Mouse (Mus musculus): Measurements from ENCODE around the gene Smc3. TPM values are rescaled to one million over a fixed set of nuclear protein-coding genes. Genes with fewer than 3 reads are reported as not detected.

Smc3 gene
- polyA plus RNA-seq, 1 experiment from 2014 or later: 60.2 TPM

- Histone ChIP-seq H3K36me3 (ENCODE audit: control insufficient read depth, insufficient read depth, low read length) (no peaks in the 10 kb centered on the region), H3K4me1 (ENCODE audit: control insufficient read depth, insufficient read depth, low read length) (peaks cover 8% of the 10 kb centered on the region; the same call in 1 of the 2 replicates), H3K27me3 (ENCODE audit: control insufficient read depth, insufficient read depth, low read length) (peaks cover 48% of the 10 kb centered on the region), H3K9me3 (replicated peaks; ENCODE audit: control insufficient read depth, low read length) (no peaks in the 10 kb centered on the region), H3K27ac (ENCODE audit: low read length) (no peak overlapping the region), H3K9ac (ENCODE audit: low read length) (no peak overlapping the region), H3K4me2 (ENCODE audit: low read depth, low read length) (no peak overlapping the region), H3K4me3 (replicated peaks; ENCODE audit: low read length) (no peak overlapping the region)
- no peak for ATAC-seq (ENCODE audit: insufficient read depth, low FRiP score)
- WGBS: 45% methylated on average over 9 of the region's 9 CpGs
These were observed 74.1 kb downstream of the Smc3 start for GRCm38 (mm10) chr19:53674131-53674925.

GRCm38 (mm10) chr19:53676228-53676627 lies 76.0 kb downstream of the Smc3 start:
- Histone ChIP-seq H3K9ac (ENCODE audit: low read length) (no peak overlapping the region), H3K27ac (ENCODE audit: low read length) (no peak overlapping the region), H3K27me3 (ENCODE audit: control insufficient read depth, insufficient read depth, low read length) (peaks cover 57% of the 10 kb centered on the region), H3K4me3 (replicated peaks; ENCODE audit: low read length) (peak overlapping the region; percentile 61), H3K9me3 (replicated peaks; ENCODE audit: control insufficient read depth, low read length) (no peaks in the 10 kb centered on the region), H3K4me1 (ENCODE audit: control insufficient read depth, insufficient read depth, low read length) (peaks cover 8% of the 10 kb centered on the region; the same call in 1 of the 2 replicates), H3K36me3 (ENCODE audit: control insufficient read depth, insufficient read depth, low read length) (no peaks in the 10 kb centered on the region), H3K4me2 (ENCODE audit: low read depth, low read length) (peak overlapping the region; percentile 100)
- ATAC-seq (ENCODE audit: insufficient read depth, low FRiP score): no peak; the same call in 1 of the 2 replicates
- 1% methylated on average over 26 of the region's 26 CpGs for WGBS

GRCm38 (mm10) chr19:53676718-53677634 lies 76.8 kb downstream of the Smc3 start, which contains the start of gene Rbm20:
TSS of gene Rbm20 (plus strand) at chr19:53677306.
- H3K9ac ChIP-seq (ENCODE audit: low read length): peak within 1 kb of the TSS; percentile 70
- no peaks in the 10 kb centered on the region for H3K36me3 ChIP-seq (ENCODE audit: control insufficient read depth, insufficient read depth, low read length)
- peaks cover 8% of the 10 kb centered on the region; the same call in 1 of the 2 replicates for H3K4me1 ChIP-seq (ENCODE audit: control insufficient read depth, insufficient read depth, low read length)
- under 1% methylated on average over 74 of the region's 82 CpGs for WGBS
- H3K27me3 ChIP-seq (ENCODE audit: control insufficient read depth, insufficient read depth, low read length): peaks cover 57% of the 10 kb centered on the region
- H3K4me3 ChIP-seq (replicated peaks; ENCODE audit: low read length): peak within 1 kb of the TSS; percentile 61
- peak within 1 kb of the TSS; percentile 100 for H3K4me2 ChIP-seq (ENCODE audit: low read depth, low read length)
- no peaks in the 10 kb centered on the region for H3K9me3 ChIP-seq (replicated peaks; ENCODE audit: control insufficient read depth, low read length)
- no peak within 1 kb of the TSS for H3K27ac ChIP-seq (ENCODE audit: low read length)
- peak; percentile 66 for ATAC-seq (ENCODE audit: insufficient read depth, low FRiP score)

GRCm38 (mm10) chr19:53679194-53679593 lies 79.0 kb downstream of the Smc3 start:
- H3K9me3 ChIP-seq (replicated peaks; ENCODE audit: control insufficient read depth, low read length): no peaks in the 10 kb centered on the region
- no peak overlapping the region for H3K9ac ChIP-seq (ENCODE audit: low read length)
- H3K4me1 ChIP-seq (ENCODE audit: control insufficient read depth, insufficient read depth, low read length): peaks cover 8% of the 10 kb centered on the region; the same call in 1 of the 2 replicates
- H3K27me3 ChIP-seq (ENCODE audit: control insufficient read depth, insufficient read depth, low read length): peaks cover 45% of the 10 kb centered on the region
- WGBS: 96% methylated on average over 9 of the region's 9 CpGs
- H3K4me2 ChIP-seq (ENCODE audit: low read depth, low read length): no peak overlapping the region
- H3K36me3 ChIP-seq (ENCODE audit: control insufficient read depth, insufficient read depth, low read length): no peaks in the 10 kb centered on the region
- no peak overlapping the region for H3K4me3 ChIP-seq (replicated peaks; ENCODE audit: low read length)
- ATAC-seq (ENCODE audit: insufficient read depth, low FRiP score): no peak
- no peak overlapping the region for H3K27ac ChIP-seq (ENCODE audit: low read length)

GRCm38 (mm10) chr19:53679981-53680380 lies 79.8 kb downstream of the Smc3 start:
- WGBS: 63% methylated on average over 7 of the region's 7 CpGs
- H3K27me3 ChIP-seq (ENCODE audit: control insufficient read depth, insufficient read depth, low read length): peaks cover 38% of the 10 kb centered on the region
- H3K9ac ChIP-seq (ENCODE audit: low read length): no peak overlapping the region
- H3K9me3 ChIP-seq (replicated peaks; ENCODE audit: control insufficient read depth, low read length): no peaks in the 10 kb centered on the region
- no peak overlapping the region for H3K4me3 ChIP-seq (replicated peaks; ENCODE audit: low read length)
- no peak for ATAC-seq (ENCODE audit: insufficient read depth, low FRiP score)
- H3K4me1 ChIP-seq (ENCODE audit: control insufficient read depth, insufficient read depth, low read length): peaks cover 8% of the 10 kb centered on the region; the same call in 1 of the 2 replicates
- no peak overlapping the region for H3K4me2 ChIP-seq (ENCODE audit: low read depth, low read length)
- H3K36me3 ChIP-seq (ENCODE audit: control insufficient read depth, insufficient read depth, low read length): no peaks in the 10 kb centered on the region
- no peak overlapping the region for H3K27ac ChIP-seq (ENCODE audit: low read length)

- ATAC-seq (ENCODE audit: insufficient read depth, low FRiP score): no peak
- peaks cover 18% of the 10 kb centered on the region for H3K27me3 ChIP-seq (ENCODE audit: control insufficient read depth, insufficient read depth, low read length)
- H3K4me2 ChIP-seq (ENCODE audit: low read depth, low read length): no peak overlapping the region
These were observed 82.2 kb downstream of the Smc3 start for GRCm38 (mm10) chr19:53682427-53682826.

GRCm38 (mm10) chr19:53687592-53687991 lies 87.4 kb downstream of the Smc3 start:
- no peaks in the 10 kb centered on the region; the same call in 1 of the 2 replicates for H3K27me3 ChIP-seq (ENCODE audit: control insufficient read depth, insufficient read depth, low read length)

More at GRCm38 (mm10) chr19:53682427-53682826, 82.2 kb downstream of the Smc3 start:
- Histone ChIP-seq H3K4me1 (ENCODE audit: control insufficient read depth, insufficient read depth, low read length) (peaks cover 1% of the 10 kb centered on the region; the same call in 1 of the 2 replicates), H3K36me3 (ENCODE audit: control insufficient read depth, insufficient read depth, low read length) (no peaks in the 10 kb centered on the region), H3K4me3 (replicated peaks; ENCODE audit: low read length) (no peak overlapping the region), H3K9me3 (replicated peaks; ENCODE audit: control insufficient read depth, low read length) (no peaks in the 10 kb centered on the region), H3K9ac (ENCODE audit: low read length) (no peak overlapping the region), H3K27ac (ENCODE audit: low read length) (no peak overlapping the region)
- WGBS: 46% methylated on average over 8 of the region's 8 CpGs

GRCm38 (mm10) chr19:53690816-53691215 lies 90.6 kb downstream of the Smc3 start:
- no peak overlapping the region for H3K4me2 ChIP-seq (ENCODE audit: low read depth, low read length)
- no peak overlapping the region for H3K9ac ChIP-seq (ENCODE audit: low read length)
- no peaks in the 10 kb centered on the region for H3K36me3 ChIP-seq (ENCODE audit: control insufficient read depth, insufficient read depth, low read length)
- no peak overlapping the region for H3K4me3 ChIP-seq (replicated peaks; ENCODE audit: low read length)
- ATAC-seq (ENCODE audit: insufficient read depth, low FRiP score): no peak
- no peaks in the 10 kb centered on the region for H3K27me3 ChIP-seq (ENCODE audit: control insufficient read depth, insufficient read depth, low read length)
- no peak overlapping the region for H3K27ac ChIP-seq (ENCODE audit: low read length)
- H3K4me1 ChIP-seq (ENCODE audit: control insufficient read depth, insufficient read depth, low read length): no peaks in the 10 kb centered on the region
- WGBS: 76% methylated on average over 10 of the region's 10 CpGs
- peaks cover 3% of the 10 kb centered on the region; the same call in 1 of the 2 replicates for H3K9me3 ChIP-seq (replicated peaks; ENCODE audit: control insufficient read depth, low read length)

More at GRCm38 (mm10) chr19:53687592-53687991, 87.4 kb downstream of the Smc3 start:
- Histone ChIP-seq H3K9me3 (replicated peaks; ENCODE audit: control insufficient read depth, low read length) (peaks cover 3% of the 10 kb centered on the region; the same call in 1 of the 2 replicates), H3K4me3 (replicated peaks; ENCODE audit: low read length) (no peak overlapping the region), H3K9ac (ENCODE audit: low read length) (no peak overlapping the region), H3K4me2 (ENCODE audit: low read depth, low read length) (no peak overlapping the region), H3K4me1 (ENCODE audit: control insufficient read depth, insufficient read depth, low read length) (no peaks in the 10 kb centered on the region), H3K36me3 (ENCODE audit: control insufficient read depth, insufficient read depth, low read length) (no peaks in the 10 kb centered on the region), H3K27ac (ENCODE audit: low read length) (no peak overlapping the region)
- 74% methylated on average over 5 of the region's 5 CpGs for WGBS
- no peak for ATAC-seq (ENCODE audit: insufficient read depth, low FRiP score)
